Mouse (Mus musculus) left cerebral cortex, adult 8-10 months (tissue): Measurements from ENCODE around the gene Cd52. TPM values are rescaled to one million over a fixed set of nuclear protein-coding genes. Genes with fewer than 3 reads are reported as not detected.

Source experiments
- DNase-seq, 2 experiments: peaks; one replicate each; pipeline ENCODE4 v3.0.0; 2022; ENCODE audit warnings: low spot score in 2 of 2
- total RNA-seq, 4 experiments: library from RNA; stranded (reverse); gene quantifications; 2 replicates each; pipeline ENCODE4 v1.2.4; 2022

Gene Cd52
- total RNA-seq, 4 experiments from 2014 or later: 2.5 to 32.5 (median 12.8) TPM

GRCm38 (mm10) chr4:134092382-134093288, 2.2 kb downstream of the Cd52 start:
- no peak for DNase-seq

DNA sequence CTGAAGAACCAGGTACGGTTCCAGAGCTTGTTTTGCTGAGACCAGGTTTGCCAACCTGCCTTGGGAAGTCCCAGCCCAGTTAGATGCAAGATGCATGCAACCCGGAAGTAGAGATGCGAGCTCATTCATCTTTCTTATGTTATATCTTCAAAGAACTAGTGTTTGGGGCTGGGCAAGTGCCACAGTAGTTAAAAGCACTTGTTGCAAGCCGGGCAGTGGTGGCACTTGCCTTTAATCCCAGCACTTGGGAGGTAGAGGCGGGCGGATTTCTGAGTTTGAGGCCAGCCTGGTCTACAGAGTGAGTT, 3.7 kb downstream of the Cd52 start:
- DNase-seq: no peak

DNA sequence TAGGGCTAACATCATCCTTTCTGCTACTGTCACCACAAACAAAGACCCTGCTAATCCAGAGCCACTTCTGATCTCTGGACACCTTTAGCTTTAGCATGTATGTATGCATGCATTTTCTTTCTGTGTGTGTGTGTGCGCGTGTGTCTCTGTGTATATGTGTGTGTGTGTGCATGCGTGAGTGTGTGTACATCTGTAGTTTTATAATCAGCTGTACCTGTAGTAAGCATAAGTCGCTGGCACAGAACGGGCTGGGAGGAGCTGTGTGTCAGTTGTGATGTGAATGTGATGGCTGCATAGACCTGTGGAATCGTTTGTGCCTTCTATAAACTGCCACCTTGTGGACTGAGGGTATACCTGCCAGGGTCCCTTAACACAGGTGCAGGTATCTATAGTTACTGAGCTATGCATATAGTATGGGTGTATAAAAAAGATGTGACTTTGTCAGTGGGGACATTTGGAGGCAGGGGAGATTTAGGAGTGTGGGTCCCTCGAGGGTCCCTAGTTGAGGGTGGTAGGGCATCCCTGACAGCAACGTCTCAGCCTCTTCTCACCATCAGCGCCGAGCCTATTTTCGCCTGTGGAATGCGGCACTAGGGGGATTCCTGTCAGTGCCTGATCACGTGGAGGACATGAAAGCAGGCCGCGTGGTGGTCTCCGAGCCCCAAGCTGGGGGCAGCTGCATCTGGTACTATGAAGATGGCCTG, 4.2 kb downstream of the Cd52 start:
- DNase-seq: no peak

DNA sequence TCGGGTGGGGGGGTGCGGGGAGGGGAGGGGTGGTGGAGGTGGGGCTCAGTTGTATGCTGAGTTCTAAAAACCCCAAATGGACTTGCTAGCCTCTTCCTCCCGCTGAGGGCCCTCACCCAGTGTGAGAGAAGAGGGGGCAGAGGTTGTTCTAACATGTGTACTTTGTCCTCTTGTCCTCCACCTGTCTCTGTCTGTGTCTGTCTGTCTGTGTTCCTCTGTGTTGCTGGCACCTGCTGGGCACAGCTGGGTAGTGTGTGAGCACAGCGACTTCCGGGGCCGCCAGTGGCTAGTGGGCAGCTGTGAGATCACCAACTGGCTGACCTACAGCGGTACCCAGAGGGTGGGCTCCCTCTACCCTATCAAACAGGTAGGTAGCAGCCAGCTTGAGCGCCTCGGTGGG, 5.9 kb downstream of the Cd52 start:
- DNase-seq: no peak

DNA sequence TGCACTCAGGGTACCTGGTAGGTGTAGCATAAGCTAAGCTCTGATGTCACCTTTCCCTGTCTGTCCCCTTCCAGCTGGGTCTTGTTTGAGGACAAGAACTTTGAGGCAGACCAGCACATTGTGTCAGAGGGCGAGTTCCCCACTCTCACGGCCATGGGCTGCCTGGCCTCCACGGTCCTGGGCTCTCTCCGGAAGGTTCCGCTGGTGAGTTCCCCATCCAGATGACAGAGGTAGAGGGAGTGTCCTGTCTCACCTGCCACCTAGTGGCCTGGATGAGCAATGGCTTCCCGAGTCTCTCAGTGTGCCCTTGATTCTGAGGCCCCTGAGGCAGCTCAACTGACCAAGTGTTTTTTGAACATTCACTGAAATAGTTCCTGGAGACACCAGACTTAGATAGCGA, 7.5 kb downstream of the Cd52 start:
- DNase-seq: no peak

DNA sequence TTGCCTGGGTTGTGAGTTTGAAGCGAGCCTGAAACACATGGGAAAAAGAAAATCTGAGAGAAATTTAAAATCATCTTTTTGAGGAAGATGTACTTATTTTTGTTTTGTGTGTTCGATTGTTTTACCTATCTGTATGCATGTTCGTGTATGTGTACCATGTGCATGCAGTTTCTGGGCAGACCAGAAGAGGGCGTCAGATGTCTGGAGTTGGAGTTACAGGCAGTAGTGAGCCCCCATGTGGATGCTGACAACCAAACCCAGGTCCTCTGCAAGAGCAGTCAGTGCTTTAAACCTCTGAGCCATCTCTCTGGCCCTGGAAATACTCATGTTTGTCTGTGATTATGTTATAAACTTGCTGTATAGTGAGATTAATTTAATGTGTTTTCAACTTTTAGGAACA, 9.9 kb downstream of the Cd52 start:
- no peak for DNase-seq

DNA sequence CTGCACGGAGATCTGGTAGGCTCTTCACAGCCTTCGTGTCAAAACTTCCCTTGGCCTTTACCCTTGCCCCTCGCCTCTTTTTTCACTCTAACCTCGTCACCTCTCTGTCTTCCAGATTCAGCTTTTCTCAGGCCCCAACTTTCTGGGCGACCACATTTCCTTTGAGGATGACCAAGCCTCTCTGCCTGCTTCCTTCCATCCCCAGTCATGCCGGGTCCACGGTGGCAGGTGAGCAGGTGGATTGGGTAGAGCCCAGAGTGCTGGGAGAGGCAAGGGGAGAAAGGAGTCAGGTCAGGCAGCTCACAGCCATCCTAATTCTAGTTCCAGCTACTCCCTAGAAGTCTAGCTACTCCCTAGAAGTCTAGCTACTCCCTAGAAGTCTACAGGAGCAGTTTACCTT, 12.4 kb downstream of the Cd52 start:
- DNase-seq: no peak

GRCm38 (mm10) chr4:134081730-134082386, 13.0 kb downstream of the Cd52 start:
- DNase-seq: peak; percentile 64 to 71

GRCm38 (mm10) chr4:134080674-134081073, 14.2 kb downstream of the Cd52 start:
- DNase-seq: no peak

- DNase-seq: peak in 1 of 2 experiments; percentile 60
These were observed 16.2 kb downstream of the Cd52 start for GRCm38 (mm10) chr4:134078694-134079093.

- DNase-seq: no peak
These were observed 25.9 kb downstream of the Cd52 start for GRCm38 (mm10) chr4:134068793-134069580.

DNA sequence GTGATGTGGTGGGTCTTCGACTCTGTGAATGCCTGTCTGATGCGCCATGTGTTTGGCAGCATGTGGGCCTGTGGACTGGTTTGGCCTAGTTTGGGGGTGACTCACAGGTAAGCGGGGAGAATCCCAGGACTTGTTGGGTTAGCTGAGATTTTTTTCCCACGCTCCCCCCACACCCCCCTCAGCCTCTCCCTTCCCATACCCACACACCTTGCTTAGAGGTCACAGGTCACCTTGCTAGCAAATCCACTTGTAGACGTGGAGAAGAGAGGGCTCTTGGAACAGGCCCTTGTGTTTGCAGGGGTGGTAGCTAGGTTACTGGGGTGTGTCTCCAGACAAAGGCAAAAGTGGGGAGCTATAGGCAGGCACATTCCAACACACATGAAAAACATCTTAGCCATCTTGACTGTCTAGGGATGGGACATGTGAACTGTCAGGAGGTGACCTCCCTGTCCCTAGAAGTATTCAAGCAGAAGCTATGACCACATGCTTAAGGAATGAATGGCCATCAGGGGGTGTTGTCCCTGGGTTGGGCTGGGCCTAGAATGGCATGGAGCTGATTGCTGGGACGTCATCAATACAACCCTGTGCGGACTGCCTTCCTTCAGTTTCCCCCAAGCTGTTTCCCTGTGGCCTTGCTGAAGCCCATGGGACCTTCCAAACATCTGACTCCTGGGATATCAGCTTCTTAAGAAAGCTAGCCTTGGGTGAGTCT, 26.9 kb downstream of the Cd52 start:
- no peak for DNase-seq

- no peak for DNase-seq
These were observed 27.5 kb downstream of the Cd52 start for GRCm38 (mm10) chr4:134067383-134067782.

DNA sequence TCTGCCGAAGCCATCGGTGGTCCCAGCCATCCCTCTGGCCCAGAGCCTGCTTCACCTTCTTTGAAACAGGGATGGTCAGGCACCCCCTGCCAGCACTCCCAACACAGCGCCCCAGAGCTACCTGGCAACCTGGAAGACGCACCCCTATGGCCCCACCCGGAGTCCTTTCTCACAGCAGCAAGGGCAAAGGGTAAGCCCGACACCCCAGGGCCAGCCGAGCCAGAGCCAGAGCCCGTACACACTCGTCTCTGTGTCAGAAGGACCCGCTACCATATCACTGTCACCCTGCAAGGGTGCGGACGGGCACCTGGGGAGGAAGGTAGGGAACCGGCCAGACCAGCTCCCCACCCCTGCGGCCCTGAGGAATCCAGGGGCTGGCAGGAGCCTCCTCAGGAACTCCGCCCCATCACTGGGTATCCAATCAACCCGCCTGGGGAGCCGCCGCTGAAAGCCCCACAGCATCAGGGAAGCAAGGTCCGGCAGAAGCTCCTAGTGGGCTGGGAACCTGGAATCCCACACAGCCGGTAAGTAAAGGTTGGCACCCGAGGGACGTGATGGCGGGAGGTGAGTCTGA, 29.4 kb downstream of the Cd52 start:
- DNase-seq: no peak

GRCm38 (mm10) chr4:134062561-134062960, 32.3 kb downstream of the Cd52 start:
- no peak for DNase-seq

DNA sequence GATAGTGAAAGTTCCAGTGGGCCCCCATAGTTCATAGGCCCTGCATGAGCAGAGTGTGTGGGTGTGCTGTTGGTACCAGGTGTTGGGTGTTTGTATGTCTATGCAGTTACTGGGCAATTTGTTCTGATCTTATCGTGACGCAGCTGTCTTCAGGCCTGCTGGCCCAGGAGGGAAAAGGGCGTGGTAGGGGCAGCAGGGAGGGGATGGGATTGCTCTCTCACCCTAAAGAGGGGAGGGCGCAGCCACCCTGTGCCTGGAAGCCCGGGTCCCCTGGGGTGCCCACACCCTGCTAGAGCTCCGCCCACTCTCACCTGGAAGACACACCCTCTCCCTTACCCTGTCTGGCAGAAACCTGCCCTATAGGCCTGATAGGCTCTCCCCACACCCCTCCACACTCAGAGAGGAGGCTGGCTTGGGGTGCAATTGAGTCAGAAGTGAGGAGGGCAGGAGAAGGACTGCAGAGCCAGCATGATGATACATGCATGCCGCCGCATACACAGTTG, 32.9 kb downstream of the Cd52 start:
- DNase-seq: no peak

GRCm38 (mm10) chr4:134061166-134061830, 33.6 kb downstream of the Cd52 start:
- DNase-seq: no peak

DNA sequence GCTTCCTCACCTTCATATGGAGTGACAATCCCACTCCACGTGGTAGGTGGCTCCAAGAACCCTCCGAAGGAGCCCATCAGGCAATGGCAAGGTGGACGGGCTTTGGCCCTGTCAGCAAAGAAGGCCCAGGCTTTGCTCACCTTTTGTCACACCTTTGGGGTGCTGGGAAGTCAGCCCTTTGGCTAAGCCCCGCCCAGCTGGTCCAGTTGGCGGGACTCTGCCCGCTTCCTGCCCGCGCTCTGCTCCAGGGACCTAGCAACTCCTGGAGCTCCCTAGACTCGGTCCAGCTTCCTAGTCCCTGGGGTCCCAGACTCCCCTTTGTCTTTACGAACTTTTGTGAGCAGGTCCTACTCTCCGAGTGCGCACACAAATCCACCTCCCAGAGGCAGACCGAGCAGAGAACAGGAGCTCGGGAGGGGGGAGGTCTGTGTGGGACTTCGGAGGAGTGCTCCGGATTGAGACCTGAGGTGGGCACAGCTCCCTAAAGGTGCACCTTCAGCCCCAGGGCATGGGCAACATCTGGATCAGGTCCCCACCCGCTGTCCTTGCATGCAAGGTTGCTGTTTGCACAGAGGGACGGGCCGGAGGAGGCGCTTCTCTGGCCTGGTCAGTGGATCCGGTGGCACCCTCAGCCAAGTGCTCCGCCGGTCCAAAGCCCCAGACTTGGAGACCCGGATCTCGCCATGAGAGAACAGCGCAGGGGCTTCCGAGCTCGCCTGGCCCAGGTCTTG, 34.6 kb downstream of the Cd52 start, which contains the start of gene Crybg2:
Crybg2 (plus strand) TSS at position 681 of the 731 bp plus-strand sequence.
- DNase-seq: no peak

- no peak for DNase-seq
These were observed 36.0 kb downstream of the Cd52 start for GRCm38 (mm10) chr4:134058908-134059307.
